Mouse (Mus musculus): Measurements from ENCODE around the gene Loxl1.
"Not testable (repeated sequence)": the region's sequence is repeated elsewhere in the genome, so short reads cannot be mapped to it uniquely, and the experiment has no call there.

The Loxl1 gene

GRCm38 (mm10) chr9:58278313-58278712 is 34.7 kb downstream of the Loxl1 start:
- no peak for DNase-seq (ENCODE audit: low read depth, low spot score)

GRCm38 (mm10) chr9:58276346-58276745 is 36.6 kb downstream of the Loxl1 start:
- no peak for DNase-seq (ENCODE audit: low read depth, low spot score)

GRCm38 (mm10) chr9:58275797-58276196 is 37.2 kb downstream of the Loxl1 start:
- no peak for DNase-seq (ENCODE audit: low read depth, low spot score)

GRCm38 (mm10) chr9:58275115-58275774 is 37.7 kb downstream of the Loxl1 start:
- no peak for DNase-seq (ENCODE audit: low read depth, low spot score)

GRCm38 (mm10) chr9:58274626-58275025 is 38.4 kb downstream of the Loxl1 start:
- DNase-seq (ENCODE audit: low read depth, low spot score) = no peak

GRCm38 (mm10) chr9:58274101-58274604 is 38.8 kb downstream of the Loxl1 start:
- no peak for DNase-seq (ENCODE audit: low read depth, low spot score)

- DNase-seq (ENCODE audit: low read depth, low spot score) = no peak
Observed at GRCm38 (mm10) chr9:58272855-58273254, 40.1 kb downstream of the Loxl1 start.

- DNase-seq (ENCODE audit: low read depth, low spot score) = no peak
Observed at GRCm38 (mm10) chr9:58272068-58272541, 40.9 kb downstream of the Loxl1 start.

- DNase-seq (ENCODE audit: low read depth, low spot score) = not testable (repeated sequence)
Observed at GRCm38 (mm10) chr9:58271551-58271950, 41.4 kb downstream of the Loxl1 start.

- no peak for DNase-seq (ENCODE audit: low read depth, low spot score)
Observed at GRCm38 (mm10) chr9:58271109-58271508, 41.9 kb downstream of the Loxl1 start.

- DNase-seq (ENCODE audit: low read depth, low spot score) = no peak
Observed at GRCm38 (mm10) chr9:58270081-58270480, 42.9 kb downstream of the Loxl1 start.

GRCm38 (mm10) chr9:58268384-58269313 is 44.3 kb downstream of the Loxl1 start:
- no peak for DNase-seq (ENCODE audit: low read depth, low spot score)

GRCm38 (mm10) chr9:58267046-58267445 is 45.9 kb downstream of the Loxl1 start:
- DNase-seq (ENCODE audit: low read depth, low spot score) = no peak

GRCm38 (mm10) chr9:58266571-58267011 is 46.4 kb downstream of the Loxl1 start:
- no peak for DNase-seq (ENCODE audit: low read depth, low spot score)

- no peak for DNase-seq (ENCODE audit: low read depth, low spot score)
Observed at GRCm38 (mm10) chr9:58265368-58265767, 47.6 kb downstream of the Loxl1 start.

- no peak for DNase-seq (ENCODE audit: low read depth, low spot score)
Observed at GRCm38 (mm10) chr9:58262507-58262906, 50.5 kb downstream of the Loxl1 start.

- no peak for DNase-seq (ENCODE audit: low read depth, low spot score)
Observed at GRCm38 (mm10) chr9:58255704-58256685, 57.0 kb downstream of the Loxl1 start.

GRCm38 (mm10) chr9:58255105-58255504 is 57.9 kb downstream of the Loxl1 start:
- DNase-seq (ENCODE audit: low read depth, low spot score) = no peak

- DNase-seq (ENCODE audit: low read depth, low spot score) = not testable (repeated sequence)
Observed at GRCm38 (mm10) chr9:58253805-58254122, 59.2 kb downstream of the Loxl1 start.

GRCm38 (mm10) chr9:58253033-58253804 is 59.8 kb downstream of the Loxl1 start, which contains the start of gene Stoml1:
Stoml1 (plus strand) TSS chr9:58253164.
- peak; percentile 86 for DNase-seq (ENCODE audit: low read depth, low spot score)
